Mouse (Mus musculus): ENCODE data around the gene Imp4. TPM values are rescaled to one million over a fixed set of nuclear protein-coding genes. Genes with fewer than 3 reads are reported as not detected.

Imp4 gene
- polyA plus RNA-seq, 1 experiment from 2014 or later = 114 TPM

DNA sequence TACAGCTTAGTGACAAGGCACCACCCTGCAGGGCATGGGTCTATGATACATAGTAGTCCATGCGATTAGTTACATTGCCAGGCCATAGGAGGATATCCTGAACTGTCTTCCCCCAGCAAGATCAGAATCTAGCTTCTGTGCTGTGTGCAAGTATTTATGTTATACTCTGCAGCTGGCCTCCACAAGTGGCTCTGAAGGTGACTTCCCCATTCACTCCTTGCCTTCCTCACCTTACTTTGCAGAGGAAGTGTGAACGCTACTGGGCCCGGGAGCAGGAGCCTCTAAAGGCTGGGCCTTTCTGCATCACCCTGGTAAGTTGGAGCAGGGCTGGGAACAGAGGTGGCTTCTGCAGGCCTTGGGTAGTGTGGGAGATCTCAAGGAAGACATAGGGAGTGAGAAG is 28.4 kb downstream of the Imp4 start:
- peaks cover 40% of the 10 kb centered on the region for H3K27me3 ChIP-seq (ENCODE audit: low read depth, poor library complexity, severe bottlenecking)

DNA sequence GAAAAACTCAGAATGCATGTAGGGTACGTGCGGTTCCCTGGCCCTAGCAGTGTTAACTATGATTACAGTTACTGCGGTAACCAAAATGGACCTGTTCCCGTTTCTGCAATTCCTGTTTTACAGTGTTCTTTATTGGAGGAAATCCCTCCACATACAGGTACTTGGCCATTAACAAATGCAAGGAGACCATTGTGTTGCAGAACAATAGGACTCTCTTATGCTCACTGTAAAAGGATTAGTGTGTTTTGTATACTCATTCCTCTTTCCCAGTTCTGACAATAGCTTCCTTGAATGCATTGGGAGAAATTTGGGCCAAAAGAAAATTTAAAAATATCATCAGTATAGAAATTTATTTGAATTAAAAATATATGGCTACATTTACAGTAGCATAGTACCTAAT is 28.8 kb downstream of the Imp4 start:
- H3K4me1 ChIP-seq = peaks cover 23% of the 10 kb centered on the region
- H3K4me3 ChIP-seq = no peak overlapping the region
- no peak for DNase-seq (ENCODE audit: low spot score)
- H3K27ac ChIP-seq (replicated peaks) = no peak overlapping the region
- peaks cover 40% of the 10 kb centered on the region for H3K27me3 ChIP-seq (ENCODE audit: low read depth, poor library complexity, severe bottlenecking)
- 73% methylated on average over 4 of the region's 4 CpGs for WGBS
- no peaks in the 10 kb centered on the region for H3K36me3 ChIP-seq
- no peaks in the 10 kb centered on the region for H3K9me3 ChIP-seq (replicated peaks)

More for the DNA sequence above, 28.4 kb downstream of the Imp4 start:
- no peak for DNase-seq (ENCODE audit: low spot score)
- Histone ChIP-seq H3K27ac (replicated peaks) (peak overlapping the region; percentile 52; the same call in 1 of the 2 replicates), H3K4me1 (peaks cover 19% of the 10 kb centered on the region), H3K36me3 (no peaks in the 10 kb centered on the region), H3K4me3 (no peak overlapping the region), H3K9me3 (replicated peaks) (no peaks in the 10 kb centered on the region)
- WGBS = 56% methylated on average over 3 of the region's 3 CpGs

DNA sequence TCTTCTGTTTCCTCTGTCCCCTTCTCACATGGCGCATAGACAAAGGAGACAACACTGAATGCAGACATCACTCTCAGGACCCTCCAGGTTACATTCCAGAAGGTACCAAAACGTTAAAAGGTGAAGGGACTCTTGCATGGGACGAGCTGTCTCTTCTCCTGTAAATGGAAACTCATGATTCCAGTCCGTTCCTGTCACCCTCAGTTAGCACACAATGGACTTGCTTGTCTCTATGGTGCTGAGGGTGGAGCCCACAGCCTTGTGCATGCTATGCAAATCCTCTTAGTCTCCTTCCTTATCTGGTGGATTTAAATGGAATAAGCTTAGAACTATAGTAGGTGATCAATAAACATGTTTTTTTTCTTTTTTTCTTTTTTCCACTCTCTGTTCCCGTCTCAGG is 30.1 kb downstream of the Imp4 start:
- Histone ChIP-seq H3K27me3 (ENCODE audit: low read depth, poor library complexity, severe bottlenecking) (peaks cover 48% of the 10 kb centered on the region), H3K9me3 (replicated peaks) (no peaks in the 10 kb centered on the region), H3K36me3 (no peaks in the 10 kb centered on the region), H3K4me3 (no peak overlapping the region), H3K4me1 (peaks cover 23% of the 10 kb centered on the region), H3K27ac (replicated peaks) (no peak overlapping the region)
- no peak for DNase-seq (ENCODE audit: low spot score)
- WGBS = 70% methylated on average over 5 of the region's 5 CpGs

DNA sequence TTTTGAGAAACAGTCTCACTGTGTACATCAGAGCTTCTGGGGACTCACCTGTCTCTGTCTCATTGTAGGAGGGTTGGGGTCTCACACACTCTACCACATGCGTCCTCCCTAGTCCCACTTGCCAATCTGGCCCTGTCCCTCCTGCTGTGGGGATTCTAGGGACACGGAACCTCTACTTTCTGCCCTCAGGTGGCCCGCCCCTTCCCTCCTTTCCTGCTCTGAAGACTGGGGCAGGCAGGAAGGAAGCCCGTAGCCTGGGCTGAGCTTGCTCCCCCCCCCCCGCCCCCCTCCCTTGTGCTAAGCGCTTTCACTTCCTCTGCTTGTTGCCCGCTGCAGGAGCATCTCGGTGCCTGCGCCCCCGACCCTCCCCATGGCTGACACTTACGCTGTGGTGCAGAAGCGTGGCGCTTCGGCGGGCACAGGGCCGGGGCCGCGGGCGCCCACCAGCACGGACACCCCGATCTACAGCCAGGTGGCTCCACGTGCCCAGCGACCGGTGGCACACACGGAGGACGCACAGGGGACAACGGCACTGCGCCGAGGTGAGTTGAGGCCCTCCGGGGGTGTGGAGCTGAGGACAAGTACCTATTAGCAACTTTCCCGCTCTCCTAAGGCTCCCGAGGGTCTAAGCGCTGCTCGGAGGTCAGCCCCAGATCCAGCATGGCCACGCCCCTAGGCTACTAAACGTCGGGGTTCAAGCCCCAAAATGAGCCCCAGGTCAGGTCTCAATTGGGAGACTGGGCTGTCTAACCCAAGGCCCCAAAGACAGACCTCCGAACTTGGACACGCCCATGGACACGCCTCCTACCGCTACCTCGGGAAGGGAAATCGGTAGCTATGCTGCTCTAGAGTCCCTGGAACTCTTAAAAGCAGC is 33.0 kb downstream of the Imp4 start:
- H3K36me3 ChIP-seq = no peaks in the 10 kb centered on the region
- H3K4me1 ChIP-seq = peaks cover 19% of the 10 kb centered on the region
- H3K27me3 ChIP-seq (ENCODE audit: low read depth, poor library complexity, severe bottlenecking) = peaks cover 55% of the 10 kb centered on the region
- peak overlapping the region; percentile 67 for H3K4me3 ChIP-seq
- peak; percentile 44 for DNase-seq (ENCODE audit: low spot score)
- 2% methylated on average over 42 of the region's 43 CpGs for WGBS
- H3K9me3 ChIP-seq (replicated peaks) = no peaks in the 10 kb centered on the region
- H3K27ac ChIP-seq (replicated peaks) = peak overlapping the region; percentile 61

DNA sequence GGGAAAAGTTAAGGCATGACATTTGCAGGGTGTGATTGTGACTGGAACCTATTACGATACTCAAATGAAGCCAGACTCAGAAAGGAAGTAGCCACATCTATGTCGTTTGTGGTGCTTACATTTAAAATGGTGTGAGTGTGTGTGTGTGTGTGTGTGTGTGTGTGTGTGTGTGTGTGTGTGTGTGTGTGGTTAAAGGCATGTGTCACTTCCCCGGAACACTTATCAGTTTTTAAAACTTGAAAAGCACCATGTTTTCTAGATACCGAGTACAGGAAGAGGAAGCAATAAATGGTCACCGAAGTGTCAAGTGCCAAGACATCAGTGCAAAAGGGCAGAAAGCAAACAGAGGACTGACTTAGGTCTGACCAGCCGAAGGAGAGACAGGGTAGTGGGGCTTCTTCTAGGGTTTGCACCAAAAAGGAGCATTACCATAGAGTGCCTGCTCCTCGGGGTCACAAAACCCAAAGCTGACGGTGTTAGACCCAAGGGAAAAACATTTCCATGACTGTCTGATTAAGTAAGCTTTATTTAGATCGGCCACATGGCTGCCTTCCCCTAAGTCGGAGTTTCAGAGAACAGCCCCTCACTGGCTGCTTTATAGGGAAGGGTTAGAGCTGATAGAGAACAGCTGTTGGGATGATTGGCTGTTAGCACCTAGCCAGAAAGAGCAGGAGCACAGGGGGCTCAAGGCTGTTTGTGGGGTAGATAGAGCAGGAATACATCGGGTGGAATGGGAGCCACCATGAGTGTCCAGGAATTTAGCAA is 39.4 kb downstream of the Imp4 start:
- no peaks in the 10 kb centered on the region for H3K36me3 ChIP-seq
- no peaks in the 10 kb centered on the region for H3K9me3 ChIP-seq (replicated peaks)
- WGBS = 80% methylated on average over 11 of the region's 11 CpGs
- H3K4me3 ChIP-seq = no peak overlapping the region
- H3K27me3 ChIP-seq (ENCODE audit: low read depth, poor library complexity, severe bottlenecking) = peaks cover 10% of the 10 kb centered on the region
- no peak for DNase-seq (ENCODE audit: low spot score)
- no peak overlapping the region for H3K27ac ChIP-seq (replicated peaks)
- no peaks in the 10 kb centered on the region for H3K4me1 ChIP-seq

DNA sequence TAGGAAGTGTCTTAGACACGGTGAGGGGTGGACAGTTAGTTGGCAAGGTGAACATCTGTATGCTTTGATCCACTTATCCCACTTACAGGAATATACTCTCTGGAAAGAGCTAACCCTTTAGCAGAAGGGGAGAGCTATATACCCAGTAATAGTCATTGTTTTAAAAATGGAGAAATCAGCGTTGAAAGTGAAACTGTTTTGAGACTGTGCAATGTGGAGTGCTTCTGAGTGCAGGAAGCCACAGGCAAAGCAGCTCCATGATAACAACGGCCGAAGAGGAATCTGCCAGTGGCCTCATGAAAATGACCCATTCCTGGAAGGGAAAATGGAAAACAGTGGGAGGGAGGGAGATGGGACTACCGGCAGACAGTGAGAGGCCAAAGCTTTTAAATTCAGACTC is 41.1 kb downstream of the Imp4 start:
- peaks cover 8% of the 10 kb centered on the region for H3K27me3 ChIP-seq (ENCODE audit: low read depth, poor library complexity, severe bottlenecking)
- no peaks in the 10 kb centered on the region for H3K9me3 ChIP-seq (replicated peaks)
- 83% methylated on average over 5 of the region's 5 CpGs for WGBS
- peaks cover 6% of the 10 kb centered on the region for H3K4me1 ChIP-seq
- H3K4me3 ChIP-seq = no peak overlapping the region
- H3K36me3 ChIP-seq = no peaks in the 10 kb centered on the region
- no peak for DNase-seq (ENCODE audit: low spot score)
- H3K27ac ChIP-seq (replicated peaks) = no peak overlapping the region

DNA sequence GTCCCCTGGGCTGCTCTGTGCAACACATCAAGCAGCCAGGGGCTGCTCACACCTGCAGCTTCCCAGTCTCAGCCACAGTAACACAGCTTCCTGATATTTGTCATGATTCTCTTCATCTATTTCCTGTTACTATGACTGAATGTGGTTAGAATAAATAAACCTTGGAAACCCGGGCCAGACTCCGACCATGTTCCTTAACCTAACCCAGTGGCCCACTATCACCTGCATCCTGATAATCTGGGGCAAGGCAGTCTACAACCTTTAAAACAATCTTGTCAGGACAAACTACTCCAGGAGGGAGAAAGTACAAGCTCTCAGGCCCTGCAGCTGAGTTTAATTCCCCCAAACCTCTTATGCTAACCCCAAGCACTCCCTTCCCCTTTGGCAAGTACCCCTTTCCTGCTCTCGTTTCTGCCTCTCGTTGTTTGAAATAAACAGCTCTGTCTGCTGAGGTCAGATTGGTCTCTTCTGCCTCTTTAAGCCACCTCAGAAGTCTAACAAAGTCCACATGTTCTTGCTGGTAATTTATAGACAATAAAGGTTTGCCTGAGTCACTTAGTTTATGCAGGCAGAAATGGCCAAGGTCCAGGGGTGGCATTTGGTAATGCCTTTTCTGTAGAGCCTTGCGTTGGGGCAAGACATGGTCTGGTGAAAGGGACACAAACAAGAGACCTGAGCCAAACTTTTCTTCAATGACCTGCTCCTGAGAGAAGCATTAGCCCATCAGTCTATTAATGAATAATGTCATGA is 42.4 kb downstream of the Imp4 start:
- H3K4me1 ChIP-seq = peaks cover 8% of the 10 kb centered on the region
- no peaks in the 10 kb centered on the region for H3K36me3 ChIP-seq
- H3K4me3 ChIP-seq = no peak overlapping the region
- DNase-seq (ENCODE audit: low spot score) = no peak
- WGBS = 73% methylated on average over 5 of the region's 5 CpGs
- H3K27me3 ChIP-seq (ENCODE audit: low read depth, poor library complexity, severe bottlenecking) = peaks cover 11% of the 10 kb centered on the region
- H3K27ac ChIP-seq (replicated peaks) = no peak overlapping the region
- H3K9me3 ChIP-seq (replicated peaks) = no peaks in the 10 kb centered on the region

DNA sequence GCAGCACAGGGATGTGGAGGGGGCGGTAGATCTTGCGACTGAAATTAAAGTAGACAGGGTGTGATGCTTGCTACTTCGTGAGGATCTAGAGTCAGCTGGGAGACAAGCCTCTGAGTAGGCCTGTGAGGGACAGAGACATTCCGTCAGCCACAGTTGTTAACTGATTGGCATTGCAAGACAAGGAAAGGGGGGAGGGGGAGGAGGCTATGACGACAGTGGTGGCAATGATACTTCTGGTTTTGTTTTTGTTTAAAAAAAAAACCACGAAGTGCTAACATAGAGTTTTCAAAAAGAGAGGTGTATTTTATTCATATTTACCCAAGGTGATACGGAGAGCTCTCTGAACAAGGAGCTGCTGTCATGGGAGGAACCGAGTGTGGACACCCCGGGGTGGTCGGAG is 44.8 kb downstream of the Imp4 start:
- Histone ChIP-seq H3K4me1 (peaks cover 8% of the 10 kb centered on the region), H3K36me3 (no peaks in the 10 kb centered on the region), H3K27me3 (ENCODE audit: low read depth, poor library complexity, severe bottlenecking) (peaks cover 11% of the 10 kb centered on the region), H3K4me3 (no peak overlapping the region), H3K9me3 (replicated peaks) (no peaks in the 10 kb centered on the region), H3K27ac (replicated peaks) (no peak overlapping the region)
- 80% methylated on average over 10 of the region's 10 CpGs for WGBS
- no peak for DNase-seq (ENCODE audit: low spot score)

DNA sequence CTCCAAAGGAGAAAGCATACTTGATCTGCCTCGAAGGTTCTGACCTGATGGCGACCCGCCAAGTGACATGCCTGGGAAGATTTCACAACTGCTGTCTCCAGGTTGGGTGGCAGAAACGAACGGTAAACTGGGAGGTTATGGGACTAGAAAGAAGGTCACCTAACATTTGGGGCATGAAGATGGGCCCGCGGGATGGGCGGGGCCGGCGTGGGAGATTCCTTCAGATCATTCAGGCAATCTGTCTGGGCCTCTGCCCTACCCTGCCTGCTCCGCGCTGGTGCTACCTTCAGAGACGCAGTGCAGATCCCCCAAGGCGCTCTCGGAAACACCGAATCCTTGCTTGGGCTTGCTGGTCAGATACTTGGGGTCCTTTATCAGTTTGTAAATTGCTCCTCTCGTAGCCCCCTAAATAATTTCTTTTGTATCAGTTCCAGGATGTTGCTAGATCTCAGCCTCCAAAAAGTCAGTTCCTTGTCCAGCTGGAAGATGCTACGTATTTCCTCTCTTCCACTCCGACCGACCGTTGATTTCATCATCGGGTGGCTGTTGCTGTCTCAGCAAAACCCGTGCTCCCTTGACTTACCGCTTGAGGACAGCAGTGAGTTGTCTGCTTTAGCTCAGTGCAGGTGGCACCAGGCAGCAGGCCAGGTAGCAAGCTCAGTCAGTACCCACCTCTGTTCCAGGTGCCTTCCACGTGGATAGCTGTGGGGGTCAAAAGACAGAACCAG is 46.0 kb downstream of the Imp4 start:
- peaks cover 8% of the 10 kb centered on the region for H3K4me1 ChIP-seq
- WGBS = 12% methylated on average over 25 of the region's 25 CpGs
- peak; percentile 33 for DNase-seq (ENCODE audit: low spot score)
- H3K9me3 ChIP-seq (replicated peaks) = no peaks in the 10 kb centered on the region
- peaks cover 11% of the 10 kb centered on the region for H3K27me3 ChIP-seq (ENCODE audit: low read depth, poor library complexity, severe bottlenecking)
- H3K36me3 ChIP-seq = no peaks in the 10 kb centered on the region
- H3K27ac ChIP-seq (replicated peaks) = 0 out of 2 replicates have a peak overlapping the region, but pooled peaks have one; percentile 2
- peak overlapping the region; percentile 41 for H3K4me3 ChIP-seq

DNA sequence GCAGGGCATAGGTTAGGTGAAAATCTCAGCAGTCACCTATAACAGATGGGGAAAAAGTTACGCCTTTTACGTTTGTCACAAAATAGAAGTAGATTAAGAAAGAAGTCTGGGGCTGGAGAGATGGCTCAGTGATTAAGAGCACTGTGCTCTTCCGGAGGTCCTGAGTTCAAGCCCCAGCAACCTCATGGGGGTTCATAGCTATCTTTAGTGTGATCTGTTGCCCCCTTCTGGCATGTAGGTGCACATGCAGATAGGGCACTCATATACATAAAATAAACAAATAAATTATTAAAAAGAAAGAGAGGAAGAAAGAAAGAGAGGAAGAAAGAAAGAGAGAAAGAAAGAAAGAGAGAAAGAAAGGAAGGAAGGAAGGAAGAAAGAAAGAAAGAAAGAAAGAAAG is 47.7 kb downstream of the Imp4 start:
- DNase-seq (ENCODE audit: low spot score) = no peak
- no peaks in the 10 kb centered on the region for H3K36me3 ChIP-seq
- no peaks in the 10 kb centered on the region for H3K9me3 ChIP-seq (replicated peaks)
- no peak overlapping the region for H3K27ac ChIP-seq (replicated peaks)
- WGBS = 89% methylated on average over 3 of the region's 3 CpGs
- peaks cover 8% of the 10 kb centered on the region for H3K4me1 ChIP-seq
- no peak overlapping the region for H3K4me3 ChIP-seq
- peaks cover 11% of the 10 kb centered on the region for H3K27me3 ChIP-seq (ENCODE audit: low read depth, poor library complexity, severe bottlenecking)

DNA sequence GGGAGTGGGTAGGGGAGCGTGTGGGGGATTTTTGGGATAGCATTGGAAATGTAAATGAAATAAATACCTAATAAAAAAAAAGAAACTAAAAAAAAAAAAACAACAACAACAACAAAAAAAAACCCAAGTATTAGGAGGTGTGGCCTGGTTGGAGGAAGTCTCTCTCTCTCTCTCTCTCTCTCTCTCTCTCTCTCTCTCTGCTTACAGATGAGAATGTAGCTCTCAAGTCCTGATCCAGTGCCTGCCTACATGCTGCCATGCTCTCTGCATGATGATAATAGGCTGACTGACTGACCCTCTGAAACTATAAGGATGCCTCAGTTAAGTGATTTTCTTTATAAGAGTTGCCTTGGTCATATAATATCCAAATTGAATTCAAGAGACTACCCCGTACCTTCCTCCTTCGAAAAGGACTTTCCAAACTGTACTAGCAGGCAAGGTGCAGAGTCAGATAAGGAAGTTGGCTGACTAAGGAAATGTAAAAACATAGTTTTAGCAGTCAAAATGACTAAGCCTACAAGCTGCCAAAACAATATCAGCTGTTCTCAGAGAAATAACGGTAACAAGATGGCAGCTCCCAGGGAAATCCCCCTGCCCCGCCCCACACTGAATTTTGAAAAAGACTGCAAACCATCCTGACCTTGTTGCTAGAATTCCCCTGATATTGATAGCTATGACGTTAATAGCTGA is 50.3 kb downstream of the Imp4 start:
- H3K4me3 ChIP-seq = no peak overlapping the region
- peaks cover 8% of the 10 kb centered on the region for H3K4me1 ChIP-seq
- no peaks in the 10 kb centered on the region for H3K36me3 ChIP-seq
- no peak overlapping the region for H3K27ac ChIP-seq (replicated peaks)
- H3K27me3 ChIP-seq (ENCODE audit: low read depth, poor library complexity, severe bottlenecking) = peaks cover 11% of the 10 kb centered on the region
- no peaks in the 10 kb centered on the region for H3K9me3 ChIP-seq (replicated peaks)
- no peak for DNase-seq (ENCODE audit: low spot score)
- WGBS = 89% methylated on average over 6 of the region's 6 CpGs

DNA sequence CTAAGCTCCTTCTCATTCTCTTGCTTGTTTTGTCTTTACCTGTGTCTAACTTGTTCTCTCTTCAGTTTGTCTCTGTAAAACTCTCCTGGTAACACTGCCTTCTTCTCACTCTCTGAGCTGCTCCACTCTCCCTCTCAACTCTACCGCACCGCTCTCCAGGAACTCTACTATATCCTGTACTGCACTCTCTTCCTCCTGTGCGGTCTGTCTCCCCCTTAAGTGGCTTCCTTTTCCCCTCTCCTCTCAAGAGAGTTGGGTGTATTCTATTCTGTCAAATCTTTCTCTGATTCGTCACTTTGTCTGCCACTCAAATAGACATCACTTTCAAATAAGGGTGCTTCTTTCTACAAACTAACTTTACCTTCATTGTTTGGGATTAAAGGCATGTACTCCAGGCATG is 51.8 kb downstream of the Imp4 start:
- Histone ChIP-seq H3K27me3 (ENCODE audit: low read depth, poor library complexity, severe bottlenecking) (no peaks in the 10 kb centered on the region), H3K4me3 (no peak overlapping the region), H3K27ac (replicated peaks) (no peak overlapping the region), H3K9me3 (replicated peaks) (no peaks in the 10 kb centered on the region), H3K4me1 (no peaks in the 10 kb centered on the region), H3K36me3 (no peaks in the 10 kb centered on the region)
- no peak for DNase-seq (ENCODE audit: low spot score)
- 88% methylated on average over 4 of the region's 4 CpGs for WGBS

Measured in midbrain, embryonic 10.5 days (tissue).